Mouse (Mus musculus): Measurements from ENCODE around the gene Ubn2. TPM values are rescaled to one million over a fixed set of nuclear protein-coding genes. Genes with fewer than 3 reads are reported as not detected.

The Ubn2 gene
- polyA plus RNA-seq, 1 experiment from 2014 or later: 14.7 TPM

Small RNA genes lying within 50 kb of the gene (microRNA-seq; reads per million reads assigned to microRNA genes)
- gene Mir7670: not detected

Other genes starting within 250 kb of the Ubn2 start
- gene D630045J12Rik, start 179.9 kb upstream of the Ubn2 start, polyA plus RNA-seq (2014; fragmentation: Nextera tagmentation; extraction: Ambion mirVana): 5.6 and 6.9 TPM in 2 replicates
- 12.8 and 15.6 TPM in 2 replicates for gene Zc3hav1l, start 134.7 kb upstream of the Ubn2 start, polyA plus RNA-seq (2014; fragmentation: Nextera tagmentation; extraction: Ambion mirVana)
- 9.2 and 10.2 TPM in 2 replicates for gene Zc3hav1, start 79.3 kb upstream of the Ubn2 start, polyA plus RNA-seq (2014; fragmentation: Nextera tagmentation; extraction: Ambion mirVana)
- 5.0 and 6.3 TPM in 2 replicates for gene Ttc26, start 52.5 kb upstream of the Ubn2 start, polyA plus RNA-seq (2014; fragmentation: Nextera tagmentation; extraction: Ambion mirVana)
- 156 and 164 TPM in 2 replicates for gene Fmc1, start 99.6 kb downstream of the Ubn2 start, polyA plus RNA-seq (2014; fragmentation: Nextera tagmentation; extraction: Ambion mirVana)
- 47.1 and 52.3 TPM in 2 replicates for gene Luc7l2, start 117.4 kb downstream of the Ubn2 start, polyA plus RNA-seq (2014; fragmentation: Nextera tagmentation; extraction: Ambion mirVana)
- 0.30 and 0.34 TPM in 2 replicates for gene Klrg2, start 203.3 kb downstream of the Ubn2 start, polyA plus RNA-seq (2014; fragmentation: Nextera tagmentation; extraction: Ambion mirVana)
- gene Clec2l, start 229.1 kb downstream of the Ubn2 start, polyA plus RNA-seq (2014; fragmentation: Nextera tagmentation; extraction: Ambion mirVana): 1.4 and 1.6 TPM in 2 replicates